Mouse (Mus musculus): ENCODE results near the gene Slc6a20a. TPM values are rescaled to one million over a fixed set of nuclear protein-coding genes. Genes with fewer than 3 reads are reported as not detected.

Slc6a20a gene
- polyA plus RNA-seq, 1 experiment from 2014 or later = not detected

- H3K4me3 ChIP-seq = no peak overlapping the region
- no peaks in the 10 kb centered on the region for H3K9me3 ChIP-seq
- H3K27me3 ChIP-seq (ENCODE audit: insufficient read depth, poor library complexity, severe bottlenecking) = no peaks in the 10 kb centered on the region
- no peak overlapping the region for H3K27ac ChIP-seq
- no peak for DNase-seq (ENCODE audit: low spot score)
- WGBS = 86% methylated on average over 11 of the region's 11 CpGs
- H3K4me1 ChIP-seq = no peaks in the 10 kb centered on the region
- no peaks in the 10 kb centered on the region for H3K36me3 ChIP-seq
Observed at GRCm38 (mm10) chr9:123625821-123626220, 52.9 kb downstream of the Slc6a20a start.

- no peaks in the 10 kb centered on the region for H3K4me1 ChIP-seq
- H3K27ac ChIP-seq = no peak overlapping the region
- WGBS = 78% methylated on average over 2 of the region's 2 CpGs
- no peaks in the 10 kb centered on the region for H3K9me3 ChIP-seq
- H3K4me3 ChIP-seq = no peak overlapping the region
- H3K36me3 ChIP-seq = no peaks in the 10 kb centered on the region
- no peaks in the 10 kb centered on the region for H3K27me3 ChIP-seq (ENCODE audit: insufficient read depth, poor library complexity, severe bottlenecking)
- DNase-seq (ENCODE audit: low spot score) = no peak
Observed at GRCm38 (mm10) chr9:123624741-123625140, 53.9 kb downstream of the Slc6a20a start.

- WGBS = 86% methylated on average over 5 of the region's 5 CpGs
Observed at GRCm38 (mm10) chr9:123620311-123621098, 58.2 kb downstream of the Slc6a20a start.

GRCm38 (mm10) chr9:123601529-123601928, 77.2 kb downstream of the Slc6a20a start:
- Histone ChIP-seq H3K4me1 (peaks cover 9% of the 10 kb centered on the region; the same call in 1 of the 2 replicates), H3K27me3 (ENCODE audit: insufficient read depth, poor library complexity, severe bottlenecking) (no peaks in the 10 kb centered on the region), H3K27ac (no peak overlapping the region), H3K4me3 (no peak overlapping the region), H3K36me3 (no peaks in the 10 kb centered on the region), H3K9me3 (no peaks in the 10 kb centered on the region)
- no peak for DNase-seq (ENCODE audit: low spot score)
- WGBS = 76% methylated on average over 1 of the region's 1 CpGs

More at GRCm38 (mm10) chr9:123620311-123621098, 58.2 kb downstream of the Slc6a20a start:
- H3K9me3 ChIP-seq = no peaks in the 10 kb centered on the region
- no peak overlapping the region for H3K27ac ChIP-seq
- H3K36me3 ChIP-seq = no peaks in the 10 kb centered on the region
- DNase-seq (ENCODE audit: low spot score) = no peak
- no peaks in the 10 kb centered on the region for H3K27me3 ChIP-seq (ENCODE audit: insufficient read depth, poor library complexity, severe bottlenecking)
- no peaks in the 10 kb centered on the region for H3K4me1 ChIP-seq
- H3K4me3 ChIP-seq = no peak overlapping the region

GRCm38 (mm10) chr9:123597376-123597775, 81.3 kb downstream of the Slc6a20a start:
- Histone ChIP-seq H3K9me3 (no peaks in the 10 kb centered on the region), H3K36me3 (peaks cover 12% of the 10 kb centered on the region; the same call in 1 of the 2 replicates), H3K27me3 (ENCODE audit: insufficient read depth, poor library complexity, severe bottlenecking) (no peaks in the 10 kb centered on the region), H3K27ac (no peak overlapping the region), H3K4me3 (no peak overlapping the region), H3K4me1 (peaks cover 9% of the 10 kb centered on the region; the same call in 1 of the 2 replicates)
- WGBS = 91% methylated on average over 2 of the region's 2 CpGs
- DNase-seq (ENCODE audit: low spot score) = no peak

GRCm38 (mm10) chr9:123596910-123597309, 81.8 kb downstream of the Slc6a20a start:
- 89% methylated on average over 2 of the region's 2 CpGs for WGBS

GRCm38 (mm10) chr9:123595194-123595593, 83.5 kb downstream of the Slc6a20a start:
- no peak overlapping the region for H3K4me3 ChIP-seq
- WGBS = 85% methylated on average over 4 of the region's 4 CpGs
- no peaks in the 10 kb centered on the region for H3K9me3 ChIP-seq
- peaks cover 18% of the 10 kb centered on the region; the same call in 1 of the 2 replicates for H3K36me3 ChIP-seq
- no peak for DNase-seq (ENCODE audit: low spot score)
- no peak overlapping the region for H3K27ac ChIP-seq
- no peaks in the 10 kb centered on the region for H3K27me3 ChIP-seq (ENCODE audit: insufficient read depth, poor library complexity, severe bottlenecking)
- peaks cover 9% of the 10 kb centered on the region; the same call in 1 of the 2 replicates for H3K4me1 ChIP-seq

More at GRCm38 (mm10) chr9:123596910-123597309, 81.8 kb downstream of the Slc6a20a start:
- peaks cover 12% of the 10 kb centered on the region; the same call in 1 of the 2 replicates for H3K36me3 ChIP-seq
- H3K27ac ChIP-seq = no peak overlapping the region
- H3K9me3 ChIP-seq = no peaks in the 10 kb centered on the region
- no peaks in the 10 kb centered on the region for H3K27me3 ChIP-seq (ENCODE audit: insufficient read depth, poor library complexity, severe bottlenecking)
- H3K4me3 ChIP-seq = no peak overlapping the region
- peaks cover 9% of the 10 kb centered on the region; the same call in 1 of the 2 replicates for H3K4me1 ChIP-seq
- DNase-seq (ENCODE audit: low spot score) = no peak

- H3K27me3 ChIP-seq (ENCODE audit: insufficient read depth, poor library complexity, severe bottlenecking) = no peaks in the 10 kb centered on the region
- WGBS = 54% methylated on average over 7 of the region's 7 CpGs
- H3K36me3 ChIP-seq = peaks cover 35% of the 10 kb centered on the region
- H3K27ac ChIP-seq = no peak overlapping the region
- H3K9me3 ChIP-seq = no peaks in the 10 kb centered on the region
- no peaks in the 10 kb centered on the region for H3K4me1 ChIP-seq
- no peak overlapping the region for H3K4me3 ChIP-seq
- no peak for DNase-seq (ENCODE audit: low spot score)
Observed at GRCm38 (mm10) chr9:123589240-123589910, 89.3 kb downstream of the Slc6a20a start.

Other genes with a start within 250 kb of the Slc6a20a start
- gene Limd1, start 200.2 kb downstream of the Slc6a20a start, polyA plus RNA-seq (2016; fragmentation: Nextera tagmentation; extraction: Ambion mirVana) = 39.0 and 39.2 TPM in 2 replicates
- 42.6 and 48.6 TPM in 2 replicates for gene Sacm1l, start 149.1 kb downstream of the Slc6a20a start, polyA plus RNA-seq (2016; fragmentation: Nextera tagmentation; extraction: Ambion mirVana)
- 0.16 and 0.35 TPM in 2 replicates for gene Slc6a20b, start 46.3 kb downstream of the Slc6a20a start, polyA plus RNA-seq (2016; fragmentation: Nextera tagmentation; extraction: Ambion mirVana)
- gene Ccr9, start 446 bp downstream of the Slc6a20a start, polyA plus RNA-seq (2016; fragmentation: Nextera tagmentation; extraction: Ambion mirVana) = not detected in 2 replicates
- 26.5 and 28.4 TPM in 2 replicates for gene Lztfl1, start 38.8 kb upstream of the Slc6a20a start, polyA plus RNA-seq (2016; fragmentation: Nextera tagmentation; extraction: Ambion mirVana)
- gene Cxcr6, start 127.6 kb upstream of the Slc6a20a start, polyA plus RNA-seq (2016; fragmentation: Nextera tagmentation; extraction: Ambion mirVana) = 0.09 and 0.26 TPM in 2 replicates
- gene Fyco1, start 173.0 kb upstream of the Slc6a20a start, polyA plus RNA-seq (2016; fragmentation: Nextera tagmentation; extraction: Ambion mirVana) = 20.5 and 31.8 TPM in 2 replicates
- 0.06 TPM in 1 of 2 replicates, not detected in the other for gene Xcr1, start 183.1 kb upstream of the Slc6a20a start, polyA plus RNA-seq (2016; fragmentation: Nextera tagmentation; extraction: Ambion mirVana)

All from heart, embryonic 10.5 days (tissue).